Mouse (Mus musculus) C2C12 (cell line): ENCODE data around the gene Nhp2. TPM values are rescaled to one million over a fixed set of nuclear protein-coding genes. Genes with fewer than 3 reads are reported as not detected.

Experiments
- H3K27me3 ChIP-seq: one replicate; pipeline ENCODE4 v1.6.1; 2011; ENCODE audit not compliant: control insufficient read depth, insufficient read depth, insufficient read length
- H3K36me3 ChIP-seq: one replicate; pipeline ENCODE4 v1.6.1; 2011; ENCODE audit not compliant: control insufficient read depth, insufficient read depth
- H3K4me3 ChIP-seq: one replicate; pipeline ENCODE4 v1.5.1; 2011; ENCODE audit warnings: mild to moderate bottlenecking, control low read depth; ENCODE audit not compliant: poor library complexity, insufficient read depth, severe bottlenecking
- H3K79me2 ChIP-seq: one replicate; pipeline ENCODE4 v1.6.1; 2011; ENCODE audit not compliant: control insufficient read depth, insufficient read depth
- H3K79me3 ChIP-seq: one replicate; pipeline ENCODE4 v1.6.1; 2011; ENCODE audit warnings: low read depth, control low read depth
- H3ac ChIP-seq: one replicate; pipeline ENCODE3; 2011; ENCODE audit warnings: low read depth; ENCODE audit not compliant: control insufficient read depth, insufficient read length
- CEBPB ChIP-seq: IDR thresholded peaks from one replicate; pipeline ENCODE4 v1.6.1; 2011; ENCODE audit warnings: low read depth, mild to moderate bottlenecking, control low read depth, moderate library complexity
- CTCF ChIP-seq: IDR thresholded peaks from one replicate; pipeline ENCODE4 v1.5.1; 2011; ENCODE audit not compliant: control insufficient read depth, insufficient read depth, insufficient read length
- FOSL1 ChIP-seq: IDR thresholded peaks from one replicate; pipeline ENCODE4 v1.8.0; 2011; ENCODE audit warnings: mild to moderate bottlenecking, low read length; ENCODE audit not compliant: poor library complexity, insufficient read depth, severe bottlenecking
- MAX ChIP-seq: IDR thresholded peaks from one replicate; pipeline ENCODE4 v1.6.1; 2011; ENCODE audit warnings: mild to moderate bottlenecking, control low read depth
- MYOD1 ChIP-seq: IDR thresholded peaks from one replicate; pipeline ENCODE4 v1.6.1; 2011; ENCODE audit warnings: low read depth; ENCODE audit not compliant: control insufficient read depth, insufficient read length
- MYOG ChIP-seq: IDR thresholded peaks from one replicate; pipeline ENCODE4 v1.6.1; 2011; ENCODE audit not compliant: control insufficient read depth, insufficient read length; ENCODE audit errors: extremely low read depth
- USF1 ChIP-seq: IDR thresholded peaks from one replicate; pipeline ENCODE4 v1.6.1; 2011; ENCODE audit warnings: low read depth, mild to moderate bottlenecking, control low read depth, moderate library complexity
- polyA plus RNA-seq: library from polyadenylated mRNA; unstranded; fragments of >200 nt; fragmentation: generic; extraction: Trizol; gene quantifications from one replicate; pipeline ENCODE4 v1.2.1, GENCODE M21; 2012; ENCODE audit warnings: missing spikeins

Nhp2 gene
- polyA plus RNA-seq, 1 experiment = 378 TPM

DNA sequence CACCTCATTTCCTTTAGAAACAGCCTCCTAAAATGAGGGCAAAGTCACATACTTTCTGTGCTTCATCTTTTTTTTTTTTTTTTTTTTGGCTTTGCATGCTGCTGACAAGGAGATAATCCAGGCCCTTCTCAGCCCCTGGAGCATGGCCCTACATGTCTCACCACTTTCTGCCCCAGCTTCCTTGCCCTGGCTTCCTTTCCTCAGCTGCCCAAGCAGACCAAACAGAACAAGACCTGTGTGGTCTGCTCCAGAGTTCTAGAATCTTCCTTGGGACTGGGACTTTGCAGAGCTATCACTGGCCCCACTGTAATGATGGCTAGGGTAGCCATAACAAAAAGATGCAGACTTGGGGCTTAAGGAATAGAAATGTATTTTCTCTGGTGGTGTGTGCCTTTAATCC is 29.5 kb upstream of the Nhp2 start:
- no peak for TF ChIP-seq CTCF
- no peak for TF ChIP-seq FOSL1
- TF ChIP-seq USF1 = no peak
- no peak for TF ChIP-seq MYOD1
- TF ChIP-seq CEBPB = no peak
- TF ChIP-seq MAX = no peak
- H3K79me2 ChIP-seq = peaks cover 36% of the 10 kb centered on the region
- no peak overlapping the region for H3ac ChIP-seq
- no peak overlapping the region for H3K4me3 ChIP-seq
- peaks cover 10% of the 10 kb centered on the region for H3K79me3 ChIP-seq
- peaks cover 84% of the 10 kb centered on the region for H3K36me3 ChIP-seq
- no peaks in the 10 kb centered on the region for H3K27me3 ChIP-seq

DNA sequence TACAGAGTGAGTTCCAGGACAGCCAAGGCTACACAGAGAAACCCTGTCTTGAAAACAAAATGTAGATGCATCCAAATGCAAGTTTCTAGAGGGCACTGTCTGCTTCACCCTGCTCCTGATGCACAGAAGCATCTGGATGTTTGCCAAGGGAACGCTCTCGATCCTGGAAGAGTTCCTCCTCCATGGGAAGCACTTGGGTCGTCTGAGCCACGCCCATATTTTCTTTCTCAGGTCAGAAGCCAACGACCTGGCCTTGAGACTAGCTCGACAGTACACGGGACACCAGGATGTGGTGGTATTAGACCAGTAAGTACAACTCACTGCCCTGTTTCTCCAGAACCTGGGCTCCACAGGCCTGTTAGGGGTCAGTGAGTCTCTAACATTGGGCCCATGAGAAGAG is 28.4 kb upstream of the Nhp2 start:
- H3ac ChIP-seq = no peak overlapping the region
- TF ChIP-seq CEBPB (no peak), CTCF (no peak), USF1 (no peak), FOSL1 (no peak), MYOD1 (no peak), MAX (no peak), MYOG (no peak)
- no peak overlapping the region for H3K4me3 ChIP-seq
- H3K79me2 ChIP-seq = peaks cover 24% of the 10 kb centered on the region
- H3K27me3 ChIP-seq = no peaks in the 10 kb centered on the region
- H3K36me3 ChIP-seq = peaks cover 96% of the 10 kb centered on the region
- peaks cover 3% of the 10 kb centered on the region for H3K79me3 ChIP-seq

DNA sequence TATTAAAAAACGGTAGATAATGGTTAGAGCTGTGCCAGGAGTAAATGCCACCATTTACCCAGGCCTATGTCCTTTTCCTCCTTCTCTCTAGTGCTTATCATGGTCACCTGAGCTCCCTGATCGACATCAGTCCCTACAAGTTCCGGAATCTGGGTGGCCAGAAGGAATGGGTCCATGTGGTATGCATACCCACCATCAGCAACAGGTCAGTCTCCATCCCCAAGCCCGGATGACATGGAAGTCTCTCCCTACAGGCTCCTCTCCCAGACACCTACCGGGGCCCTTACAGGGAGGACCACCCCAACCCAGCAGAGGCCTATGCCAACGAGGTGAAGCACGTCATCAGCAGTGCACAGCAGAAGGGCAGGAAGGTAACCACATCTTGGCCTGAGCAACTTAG is 27.6 kb upstream of the Nhp2 start:
- Histone ChIP-seq H3K79me2 (peaks cover 17% of the 10 kb centered on the region), H3K36me3 (peaks cover 97% of the 10 kb centered on the region), H3K79me3 (no peaks in the 10 kb centered on the region), H3K4me3 (no peak overlapping the region), H3ac (no peak overlapping the region), H3K27me3 (no peaks in the 10 kb centered on the region)
- TF ChIP-seq MYOG (no peak), CTCF (no peak), MAX (no peak), MYOD1 (no peak), CEBPB (no peak), USF1 (no peak), FOSL1 (no peak)

DNA sequence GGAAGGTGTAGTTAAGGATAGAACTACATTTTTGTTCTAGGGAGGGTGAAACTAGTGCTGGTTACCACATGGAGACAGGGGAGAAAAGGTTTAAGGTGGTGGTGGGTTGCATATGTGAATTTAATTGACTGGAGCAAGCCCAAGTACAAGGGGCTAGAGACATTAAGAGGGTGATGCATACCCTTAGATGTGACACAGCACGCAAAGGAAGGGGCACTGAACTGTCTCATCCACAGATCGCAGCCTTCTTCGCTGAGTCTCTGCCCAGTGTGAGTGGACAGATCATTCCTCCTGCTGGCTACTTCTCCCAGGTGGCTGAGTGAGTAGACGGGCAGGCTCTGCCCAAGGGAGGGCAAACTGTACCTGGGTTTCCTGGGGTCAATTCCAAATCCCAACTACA is 26.2 kb upstream of the Nhp2 start:
- Histone ChIP-seq H3K79me3 (no peaks in the 10 kb centered on the region), H3K27me3 (no peaks in the 10 kb centered on the region), H3ac (no peak overlapping the region), H3K36me3 (peaks cover 97% of the 10 kb centered on the region), H3K79me2 (peaks cover 14% of the 10 kb centered on the region), H3K4me3 (no peak overlapping the region)
- TF ChIP-seq MAX = no peak
- TF ChIP-seq CTCF = no peak
- TF ChIP-seq CEBPB = no peak
- no peak for TF ChIP-seq FOSL1
- TF ChIP-seq MYOG = no peak
- TF ChIP-seq USF1 = no peak
- no peak for TF ChIP-seq MYOD1

DNA sequence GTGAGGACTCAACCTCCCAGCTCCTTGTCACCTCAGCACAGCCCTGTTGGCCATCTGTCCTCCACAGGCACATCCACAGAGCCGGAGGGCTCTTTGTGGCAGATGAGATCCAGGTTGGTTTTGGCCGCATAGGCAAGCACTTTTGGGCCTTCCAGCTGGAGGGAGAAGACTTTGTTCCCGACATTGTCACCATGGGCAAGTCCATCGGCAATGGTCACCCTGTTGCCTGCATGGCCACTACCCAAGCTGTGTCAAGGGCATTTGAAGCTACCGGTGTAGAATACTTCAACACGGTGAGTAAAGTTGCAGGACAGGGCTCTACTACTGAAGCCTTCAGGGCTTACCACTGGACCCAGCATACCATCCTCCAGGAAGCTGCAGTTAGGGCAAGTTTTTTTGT is 25.7 kb upstream of the Nhp2 start:
- Histone ChIP-seq H3K79me3 (no peaks in the 10 kb centered on the region), H3K79me2 (peaks cover 18% of the 10 kb centered on the region), H3K4me3 (no peak overlapping the region), H3ac (no peak overlapping the region), H3K27me3 (no peaks in the 10 kb centered on the region), H3K36me3 (peaks cover 97% of the 10 kb centered on the region)
- no peak for TF ChIP-seq CEBPB
- no peak for TF ChIP-seq CTCF
- TF ChIP-seq MYOG = no peak
- TF ChIP-seq MAX = no peak
- no peak for TF ChIP-seq FOSL1
- TF ChIP-seq USF1 = no peak
- no peak for TF ChIP-seq MYOD1

DNA sequence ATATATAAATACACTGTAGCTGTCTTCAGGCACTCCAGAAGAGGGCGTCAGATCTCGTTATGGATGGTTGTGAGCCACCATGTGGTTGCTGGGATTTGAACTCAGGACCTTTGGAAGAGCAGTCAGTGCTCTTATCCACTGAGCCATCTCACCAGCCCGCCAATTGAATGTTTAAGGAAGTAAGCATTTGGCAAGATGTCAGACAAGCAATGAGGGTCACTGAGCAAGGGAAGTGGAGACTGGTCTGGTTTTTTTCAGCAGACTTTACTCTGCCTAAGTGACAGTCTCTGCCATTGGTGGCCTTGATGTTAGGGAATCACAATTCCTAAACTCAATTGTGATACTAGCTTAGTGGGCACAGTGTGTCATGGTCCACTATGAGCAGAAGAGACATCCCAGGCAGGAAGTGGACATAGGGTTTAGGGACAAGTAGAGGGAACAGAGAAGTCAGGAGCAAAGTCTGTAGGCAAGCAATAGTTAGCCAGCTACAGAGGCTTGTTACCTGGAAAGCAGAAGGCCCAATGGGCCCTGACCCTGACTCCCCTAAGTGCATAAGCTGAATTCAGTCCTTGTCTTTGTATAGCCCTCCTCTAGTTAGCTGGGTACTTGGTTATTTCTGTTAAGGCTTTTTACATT is 24.7 kb upstream of the Nhp2 start:
- no peak for TF ChIP-seq MAX
- no peak for TF ChIP-seq CTCF
- TF ChIP-seq USF1 = no peak
- no peak for TF ChIP-seq CEBPB
- no peak for TF ChIP-seq MYOD1
- no peak for TF ChIP-seq MYOG
- TF ChIP-seq FOSL1 = no peak
- Histone ChIP-seq H3K4me3 (no peak overlapping the region), H3K27me3 (no peaks in the 10 kb centered on the region), H3K36me3 (peaks cover 97% of the 10 kb centered on the region), H3K79me2 (peaks cover 24% of the 10 kb centered on the region), H3K79me3 (peaks cover 5% of the 10 kb centered on the region), H3ac (no peak overlapping the region)
